7 mouse cellular contexts compared by ENCODE assay signal in the genomic region with DNA sequence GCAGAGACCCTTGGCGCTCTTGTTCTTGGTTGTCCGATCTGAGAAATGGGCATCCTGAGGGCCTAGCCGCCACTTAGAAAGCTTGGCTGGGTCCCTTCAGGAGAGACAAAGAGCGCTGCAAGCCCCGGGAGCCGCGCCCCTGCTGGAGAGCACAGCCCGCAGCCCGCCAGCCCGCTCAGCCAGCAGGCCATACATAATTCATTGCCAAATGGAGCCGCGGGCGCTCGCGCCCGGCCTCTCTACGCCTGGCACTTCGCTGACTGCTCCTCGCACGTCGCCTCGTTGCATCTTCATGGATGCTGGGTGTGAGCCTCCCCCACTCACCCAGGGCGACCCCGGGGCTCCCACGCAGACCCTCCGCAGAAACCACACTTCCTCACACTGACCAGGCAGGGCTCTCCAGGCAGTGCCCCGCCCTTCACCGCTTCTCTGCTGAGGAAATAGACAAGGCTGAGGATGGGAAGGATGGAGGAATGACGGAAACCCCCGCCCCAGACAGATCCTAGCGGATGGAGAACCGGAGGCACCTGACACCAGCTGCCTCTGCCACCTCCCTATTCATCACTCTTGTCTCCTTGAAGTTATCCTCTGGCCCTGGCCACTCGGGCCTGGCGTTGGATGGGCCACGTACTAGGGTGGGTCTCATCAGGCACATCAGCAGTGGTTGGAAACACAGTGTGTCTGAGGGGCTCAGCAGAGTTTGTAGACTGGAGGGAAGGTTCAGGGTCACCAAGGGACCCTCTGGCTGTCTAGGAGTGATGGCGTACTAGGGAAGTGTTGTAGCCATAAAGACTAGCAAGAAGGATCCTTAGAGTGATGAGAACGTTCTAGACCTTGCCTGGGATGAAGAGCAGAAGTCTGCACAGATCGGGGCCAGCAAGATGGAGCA.
DNase-seq lines count a peak whose midpoint lies in the region; ATAC-seq lines count a peak whose summit lies in the region.

No protein-coding gene starts in this region.

- peak overlapping the region; percentile 46 for H3K4me2 ChIP-seq in midbrain, embryonic 13.5 days (replicated peaks)

- peak; percentile 59 for ATAC-seq in midbrain, embryonic 13.5 days

- no peaks in the 10 kb centered on the region for H3K27me3 ChIP-seq in midbrain, embryonic 13.5 days

- H3K9me3 ChIP-seq in midbrain, embryonic 13.5 days: no peaks in the 10 kb centered on the region

- H3K4me3 ChIP-seq in midbrain, embryonic 13.5 days (replicated peaks): no peak overlapping the region

- WGBS in midbrain, embryonic 13.5 days: 11% methylated on average over 38 of the region's 38 CpGs

- no peaks in the 10 kb centered on the region for H3K36me3 ChIP-seq in midbrain, embryonic 13.5 days

- DNase-seq in ovary, postnatal 36 days (ENCODE audit: low spot score): peak; percentile 48
- DNase-seq in ovary, postnatal 14 days (ENCODE audit: low spot score): no peak
- peak; percentile 43 to 47 for DNase-seq in cerebellum, postnatal 36 days
- DNase-seq in frontal cortex, postnatal 14 days (ENCODE audit: low spot score in 2 of 2): peak; percentile 28 to 33
- DNase-seq in kidney, postnatal 36 days: peak; percentile 49 to 74
- DNase-seq in thymus, postnatal 10 days (ENCODE audit: low spot score in 2 of 2): no peak

- H3K27ac ChIP-seq in midbrain, embryonic 13.5 days: peak overlapping the region; percentile 100

- H3K9ac ChIP-seq in midbrain, embryonic 13.5 days (replicated peaks): peak overlapping the region; percentile 56

- peaks cover 60% of the 10 kb centered on the region for H3K4me1 ChIP-seq in midbrain, embryonic 13.5 days (replicated peaks)

Comparison
In these comparisons a context has a peak if more than half of its experiments do, and no peak if none do; other contexts are left out.
1. DNase-seq: peak in ovary, postnatal 36 days (single experiment), cerebellum, postnatal 36 days (2 of 2), frontal cortex, postnatal 14 days (2 of 2) and kidney, postnatal 36 days (2 of 2); none in ovary, postnatal 14 days (single experiment) and thymus, postnatal 10 days (0 of 2).